Mouse (Mus musculus) ovary, adult 18-20 months (tissue): ENCODE data around the gene Lrmp.
"Not testable (repeated sequence)": the region's sequence is repeated elsewhere in the genome, so short reads cannot be mapped to it uniquely, and the experiment has no call there.

Source experiments
- DNase-seq: peaks from one replicate; pipeline ENCODE4 v3.0.0; 2022; ENCODE audit warnings: low spot score, mixed read lengths

Lrmp gene

DNA sequence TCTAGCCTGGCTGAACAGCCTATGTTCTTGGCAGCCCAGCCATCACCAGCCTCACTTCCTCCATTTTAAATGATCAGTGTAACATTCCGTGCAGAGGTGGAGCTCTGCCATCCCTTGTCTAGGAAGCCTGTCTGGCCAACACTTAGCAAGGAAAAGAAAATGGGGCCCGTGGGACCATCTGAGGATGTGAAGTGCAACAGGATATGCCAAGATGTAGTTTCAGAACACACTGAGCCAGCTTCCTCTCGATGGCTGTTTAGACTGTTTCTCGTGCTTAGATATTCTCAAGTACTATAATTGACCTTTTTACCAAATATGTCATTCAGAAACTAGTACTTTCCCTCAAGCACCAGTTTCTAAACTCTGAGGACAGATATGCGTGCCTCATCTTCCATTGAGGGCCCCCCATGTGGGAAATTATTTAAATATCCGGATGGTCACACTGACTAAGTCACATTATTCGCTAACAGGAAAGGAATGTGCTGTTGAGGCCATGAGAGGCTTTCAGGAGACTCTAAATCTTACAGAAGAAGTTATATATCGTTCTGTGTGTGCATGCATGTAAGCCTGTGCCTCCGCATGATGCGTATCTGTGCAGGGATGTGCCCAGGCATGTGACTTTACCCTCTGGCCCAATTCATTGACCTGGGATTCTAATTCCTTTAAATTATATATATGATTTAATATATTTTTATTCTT lies 11.1 kb upstream of the Lrmp start:
- no peak for DNase-seq

DNA sequence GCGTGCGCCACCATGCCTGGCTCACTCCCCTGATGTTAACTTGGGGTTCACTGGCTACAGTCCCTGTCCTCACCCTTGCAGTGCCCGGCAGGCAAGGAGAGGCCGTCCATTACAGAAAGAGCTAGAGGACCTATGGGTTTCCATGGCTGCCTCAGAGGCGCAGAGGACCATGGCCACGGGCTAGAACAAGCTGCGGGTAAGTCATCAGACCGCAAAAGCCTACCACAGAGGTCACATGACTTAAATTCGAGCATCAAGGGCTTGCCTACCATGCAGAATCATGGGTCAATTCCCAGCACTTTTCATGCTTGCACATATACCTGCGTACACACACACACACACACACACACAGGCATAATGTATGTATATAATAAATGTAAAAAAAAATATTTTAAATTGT lies 10.0 kb upstream of the Lrmp start:
- no peak for DNase-seq

DNA sequence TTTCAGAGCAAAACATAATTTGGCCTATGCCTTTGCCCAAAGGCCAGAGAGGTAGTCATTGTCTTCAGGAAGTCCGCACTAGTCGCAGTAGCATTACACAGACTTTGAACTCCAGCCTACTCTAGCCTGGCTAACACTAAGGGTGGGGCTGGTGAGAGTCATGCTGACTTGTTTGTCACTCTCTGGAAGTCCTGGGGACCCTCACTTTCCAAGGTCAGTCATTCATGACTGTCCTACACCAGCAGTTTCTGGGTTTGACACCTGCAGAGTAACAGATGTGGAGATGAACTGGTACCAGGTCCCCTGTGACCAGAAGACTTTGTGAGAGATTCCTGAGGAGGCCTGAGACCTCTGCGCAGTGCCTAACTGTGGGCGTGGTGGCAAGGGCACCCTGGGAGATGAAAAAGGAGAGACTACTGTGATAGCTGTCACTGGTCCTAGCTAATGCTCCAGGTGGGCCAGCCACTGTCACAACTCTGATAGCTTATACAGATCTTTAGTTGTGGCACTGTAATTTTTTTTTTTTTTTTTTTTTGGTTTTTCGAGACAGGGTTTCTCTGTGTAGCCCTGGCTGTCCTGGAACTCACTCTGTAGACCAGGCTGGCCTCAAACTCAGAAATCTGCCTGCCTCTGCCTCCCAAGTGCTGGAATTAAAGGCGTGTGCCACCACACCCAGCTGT lies 9.2 kb upstream of the Lrmp start:
- DNase-seq = no peak

DNA sequence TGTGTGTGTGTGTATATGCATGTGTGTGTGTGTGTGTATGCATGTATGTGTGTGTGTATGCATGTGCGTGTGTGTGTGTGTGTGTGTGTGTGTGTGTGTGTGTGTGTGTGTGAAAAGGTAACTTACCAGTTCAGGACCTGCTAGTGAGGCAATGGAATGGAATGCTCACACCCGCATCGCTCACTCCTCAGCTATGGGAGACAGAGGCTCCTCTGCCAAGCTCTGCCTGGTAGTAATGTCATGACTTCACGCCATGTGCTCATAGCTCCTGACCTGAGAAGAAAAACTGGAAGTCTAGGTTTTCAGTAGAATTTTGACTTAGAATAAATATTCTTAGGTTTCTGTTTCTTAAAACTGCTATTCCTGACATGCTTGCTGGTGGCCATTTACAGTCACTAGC lies 4.7 kb upstream of the Lrmp start:
- DNase-seq = no peak

DNA sequence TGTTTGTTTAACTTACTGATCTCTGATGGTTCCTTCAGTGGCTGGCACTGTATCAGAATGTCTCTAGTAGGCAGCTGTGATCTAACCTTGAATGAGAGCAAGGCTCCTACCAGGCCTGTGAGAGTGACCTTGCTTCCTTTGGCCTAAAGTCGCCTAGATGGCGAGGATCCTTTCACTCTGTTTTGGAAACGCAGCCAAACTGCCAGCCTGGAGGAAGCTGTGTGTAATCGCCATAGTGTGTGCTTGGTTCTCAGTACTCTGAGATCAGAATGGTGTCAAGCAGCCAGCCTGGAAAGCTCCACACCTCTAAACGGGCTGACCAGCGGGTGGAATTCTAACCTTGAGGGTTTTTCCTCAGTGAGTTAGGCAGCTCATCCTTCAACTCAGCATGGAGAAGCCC lies 2.6 kb upstream of the Lrmp start:
- peak; percentile 57 for DNase-seq

DNA sequence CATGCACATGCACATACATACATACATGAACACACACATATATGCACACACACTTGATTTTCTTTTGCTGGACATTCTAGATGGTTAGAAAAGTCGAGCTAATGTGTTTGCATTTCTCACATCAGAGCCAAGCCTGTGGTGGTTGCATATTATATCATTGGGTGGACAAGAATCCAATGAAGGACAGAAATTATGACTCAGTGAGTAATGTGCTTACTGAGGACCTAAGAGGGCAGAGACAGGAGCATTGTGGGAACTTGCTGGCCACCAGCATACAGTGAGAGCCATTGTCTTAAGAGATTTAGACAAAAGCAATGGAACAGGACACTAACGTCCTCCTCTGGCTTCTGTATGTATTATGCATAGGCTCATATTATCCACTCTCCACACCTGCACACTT lies 892 bp upstream of the Lrmp start:
- DNase-seq = no peak

DNA sequence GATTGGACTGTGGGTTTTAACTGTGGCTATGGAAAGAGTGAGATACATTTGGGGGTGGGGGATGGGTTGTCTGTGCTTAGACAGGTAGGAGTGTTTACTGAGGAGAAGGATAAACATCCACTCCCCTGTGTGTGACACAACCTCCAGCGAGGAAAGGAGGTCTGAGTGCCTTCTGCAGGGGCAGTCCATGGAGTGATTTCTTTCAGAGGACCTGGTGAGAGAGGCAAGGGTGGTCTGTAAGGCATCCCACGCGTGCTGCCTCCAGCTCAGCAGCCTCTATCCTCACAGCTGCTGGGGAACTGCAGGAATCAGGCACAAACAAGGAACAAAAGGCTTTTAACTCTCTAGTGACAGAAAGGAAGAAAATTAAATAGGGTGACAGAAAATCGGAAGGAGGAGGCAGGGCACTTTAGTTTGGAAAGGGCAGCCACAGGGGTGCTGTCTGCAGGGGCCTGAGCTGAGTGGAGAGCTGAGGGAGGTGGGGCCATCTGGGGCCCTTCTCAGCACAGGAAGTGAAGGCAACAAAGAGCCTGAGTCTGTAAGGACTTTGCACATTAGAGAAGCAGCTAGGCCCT lies 732 bp downstream of the Lrmp start:
- DNase-seq = no peak

DNA sequence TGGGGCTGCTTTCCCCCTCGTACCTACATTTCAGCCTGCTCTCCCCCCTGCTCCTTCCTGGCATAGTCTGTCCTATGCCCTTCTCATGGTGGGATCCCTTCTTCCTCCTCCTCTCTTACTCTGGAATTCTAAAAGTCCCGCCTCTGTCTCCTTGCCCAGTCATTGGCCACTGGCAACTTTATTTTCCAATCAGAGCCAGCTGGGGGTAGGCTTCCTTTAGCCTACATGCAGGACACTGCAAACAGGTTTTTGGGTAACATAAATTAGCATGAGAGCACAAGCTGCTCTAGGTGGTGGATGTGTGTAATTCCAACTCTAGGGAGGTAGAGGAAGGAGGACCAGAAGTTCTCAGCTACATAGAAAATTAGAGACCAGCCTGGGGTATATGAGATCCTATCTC lies 4.6 kb downstream of the Lrmp start:
- DNase-seq = no peak

DNA sequence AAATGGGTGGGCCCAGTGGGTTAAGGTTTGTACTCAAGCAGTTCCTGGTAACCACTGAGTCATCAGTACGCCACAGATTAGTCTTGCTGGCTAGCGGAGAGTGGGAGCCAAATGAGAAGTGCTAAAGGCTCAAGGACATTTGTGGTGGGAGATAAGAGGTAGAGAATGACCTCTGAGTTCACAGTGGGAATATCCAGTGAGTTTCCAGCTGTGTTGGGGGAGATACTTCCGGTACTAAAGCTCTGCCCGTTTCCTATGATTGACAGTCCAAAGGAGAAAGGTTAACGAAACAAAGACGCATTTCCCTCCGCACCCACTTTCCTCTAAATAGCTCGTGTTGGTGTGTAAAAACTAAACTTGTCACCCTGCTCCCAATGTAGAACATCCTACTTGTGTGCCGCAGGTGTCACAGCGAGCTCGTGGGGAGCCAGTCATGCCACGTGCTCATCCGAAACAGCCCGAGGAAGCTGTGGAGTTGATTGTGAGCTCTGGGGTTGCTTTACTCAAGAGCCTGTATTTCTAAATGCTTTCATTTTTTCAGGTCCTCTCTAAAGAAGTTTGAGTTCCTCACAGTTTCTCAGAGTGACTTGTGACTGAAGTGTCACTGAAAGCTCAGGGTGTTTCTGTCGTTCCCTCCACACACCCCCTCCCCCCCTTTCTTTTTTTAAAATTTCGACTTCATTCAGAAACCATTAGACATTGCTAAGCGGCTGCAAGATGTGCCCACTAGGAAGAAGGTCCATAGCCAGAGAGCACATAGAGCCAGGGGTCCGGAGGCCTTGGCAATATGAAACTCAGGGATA lies 5.5 kb downstream of the Lrmp start:
- peak; percentile 34 for DNase-seq

DNA sequence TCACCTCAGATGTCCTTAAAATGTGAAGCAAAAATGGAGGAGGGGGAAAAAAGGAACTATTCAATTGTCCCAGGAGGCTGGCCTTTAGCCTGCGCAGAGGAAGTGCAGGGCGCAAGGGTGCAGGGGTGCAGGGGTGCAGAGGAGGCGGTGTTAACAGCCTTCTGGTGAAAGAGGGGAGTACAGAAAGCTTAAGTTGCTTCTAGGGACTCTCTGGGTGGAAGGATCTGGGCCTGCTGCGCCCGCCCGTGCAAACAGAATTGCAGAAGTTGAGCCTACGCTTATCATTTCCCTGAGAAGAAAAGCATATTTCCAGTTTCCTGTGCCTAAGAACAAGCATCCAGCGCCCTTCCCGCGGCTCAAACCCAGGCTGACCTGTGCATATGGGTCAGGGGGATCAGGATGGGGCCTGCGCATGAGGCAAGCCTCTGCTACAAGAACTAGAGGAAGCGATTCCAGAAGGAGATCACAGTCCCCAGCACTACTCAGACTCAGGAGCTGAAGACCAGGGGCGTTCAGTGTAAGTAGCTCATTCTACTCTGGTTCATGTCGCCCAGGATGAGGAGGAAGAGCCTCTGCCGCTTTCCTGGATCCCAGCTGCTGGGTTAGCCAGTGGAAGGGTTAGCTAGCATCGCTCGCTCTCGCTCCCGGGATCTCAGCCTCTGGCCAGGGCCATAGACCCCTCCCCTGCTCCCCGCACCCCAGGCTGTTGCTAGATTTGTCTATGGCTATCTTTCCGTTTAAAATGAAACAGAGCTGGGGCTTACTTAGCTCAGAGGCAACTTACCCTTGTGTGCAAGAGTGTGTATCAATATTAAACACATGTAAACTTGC lies 6.4 kb downstream of the Lrmp start:
- DNase-seq = no peak

DNA sequence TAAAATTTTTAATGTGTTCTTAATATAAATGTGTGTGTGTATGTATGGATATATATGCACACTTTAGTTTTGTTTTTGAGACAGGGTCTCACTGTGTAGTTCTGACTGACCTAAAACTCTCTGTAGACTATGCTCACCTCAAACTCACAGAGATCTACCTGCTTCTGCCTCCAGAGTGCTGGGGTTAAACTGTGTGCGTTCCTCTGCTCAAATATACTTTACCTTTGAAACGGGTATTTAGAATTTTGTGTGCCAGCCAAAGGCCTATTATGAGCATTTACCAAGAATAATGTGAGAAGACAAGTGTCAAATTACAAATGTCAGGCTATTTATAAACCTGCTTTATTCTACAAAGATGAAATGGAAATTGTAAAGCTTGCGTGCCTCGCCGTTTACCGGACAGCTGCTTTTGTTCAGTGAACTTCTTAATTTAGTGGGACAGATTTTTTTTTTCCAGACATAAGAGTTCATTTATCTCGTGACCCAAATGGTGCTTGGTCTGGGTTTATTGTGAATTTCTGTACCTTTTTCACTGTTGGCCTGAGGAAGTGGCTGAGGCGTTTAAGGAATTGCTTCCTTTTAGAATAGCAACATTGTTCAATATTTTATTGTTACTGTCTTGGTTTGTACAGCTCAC lies 7.1 kb downstream of the Lrmp start:
- no peak for DNase-seq

DNA sequence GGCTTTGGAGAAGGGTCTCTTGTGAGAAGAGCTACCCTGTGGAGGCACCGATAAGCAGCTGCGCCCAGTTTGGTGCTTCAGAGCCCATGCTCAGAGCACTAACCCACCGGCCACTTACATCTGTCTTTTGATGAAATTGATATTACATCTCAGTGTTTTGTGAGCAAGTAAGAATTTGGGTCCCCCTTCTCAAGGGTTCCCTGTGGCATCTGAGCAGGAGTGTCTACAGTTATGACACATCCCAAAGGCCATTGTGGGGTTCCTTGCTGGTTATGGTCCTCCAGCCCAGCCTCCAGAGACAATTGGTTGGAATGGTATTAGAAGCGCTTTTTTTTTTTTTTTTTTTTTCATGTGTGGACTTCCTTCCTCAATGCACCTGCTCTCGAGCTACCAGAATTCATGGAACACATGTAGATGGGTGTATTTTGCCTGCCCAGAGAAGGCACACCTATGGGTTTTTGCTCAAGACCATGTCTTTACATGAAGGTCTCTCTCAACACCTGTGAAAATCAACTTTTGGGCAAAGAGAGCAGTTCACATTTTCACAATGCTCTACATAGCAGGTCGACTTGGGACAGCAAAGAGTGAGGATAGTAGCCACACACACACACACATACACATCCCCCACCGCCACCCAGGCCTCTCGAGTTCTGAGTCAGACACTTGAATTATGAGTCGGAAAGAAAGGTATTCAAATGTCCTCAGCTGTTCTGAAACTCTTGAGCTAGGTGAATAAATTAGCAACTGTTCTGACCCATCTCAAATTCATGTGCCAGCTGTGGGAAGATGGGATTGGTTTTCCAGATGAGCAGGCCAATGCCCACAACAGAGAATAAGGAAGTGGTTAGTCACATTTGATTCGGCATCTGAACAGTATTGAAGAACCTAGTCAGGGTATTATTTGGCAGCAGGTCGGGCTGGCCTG lies 7.9 kb downstream of the Lrmp start:
- no peak for DNase-seq

DNA sequence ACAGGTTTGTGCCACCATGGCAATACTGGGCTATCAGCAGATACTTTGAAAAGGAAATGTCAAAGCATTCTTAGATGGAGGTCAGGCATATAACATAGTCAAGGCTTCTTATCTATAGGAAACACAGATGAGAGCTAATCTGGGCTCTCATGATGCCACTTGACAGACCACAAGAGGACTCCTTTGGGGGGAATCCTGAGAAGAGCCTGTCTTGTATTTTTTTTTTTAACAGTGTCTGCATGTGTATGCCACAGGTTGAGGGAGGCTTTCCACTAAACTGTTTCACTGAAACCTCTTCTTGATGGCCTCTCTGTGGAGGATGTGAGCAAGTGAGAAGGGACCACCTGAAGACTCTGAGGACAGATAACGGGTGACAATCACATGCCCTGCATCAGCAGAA lies 9.2 kb downstream of the Lrmp start:
- DNase-seq = no peak

DNA sequence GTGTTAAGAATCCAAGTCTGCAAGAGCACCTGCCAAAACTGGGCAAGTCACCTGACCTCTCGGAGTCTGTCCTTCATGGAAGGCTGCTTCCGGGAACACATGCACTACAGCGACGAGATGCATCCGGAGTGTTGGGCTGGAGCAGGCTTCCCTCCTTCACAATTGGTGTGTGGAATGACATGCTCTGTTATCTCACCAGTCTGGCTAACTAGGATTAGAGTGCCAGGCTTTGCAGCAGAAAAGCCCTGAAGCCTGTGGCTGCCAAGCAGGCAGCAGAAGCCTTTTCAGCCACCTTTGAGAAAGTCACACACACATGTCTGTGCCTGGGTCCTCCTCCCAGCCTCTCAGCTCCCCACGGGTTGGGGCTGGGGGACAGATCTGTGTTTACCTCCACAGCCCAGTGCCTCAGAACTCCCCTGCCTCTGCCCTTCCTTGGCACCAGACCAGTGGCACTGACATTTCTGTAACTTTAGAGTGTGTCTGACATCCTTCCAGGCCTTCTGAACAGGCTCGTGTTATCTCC lies 10.2 kb downstream of the Lrmp start:
- DNase-seq = no peak

DNA sequence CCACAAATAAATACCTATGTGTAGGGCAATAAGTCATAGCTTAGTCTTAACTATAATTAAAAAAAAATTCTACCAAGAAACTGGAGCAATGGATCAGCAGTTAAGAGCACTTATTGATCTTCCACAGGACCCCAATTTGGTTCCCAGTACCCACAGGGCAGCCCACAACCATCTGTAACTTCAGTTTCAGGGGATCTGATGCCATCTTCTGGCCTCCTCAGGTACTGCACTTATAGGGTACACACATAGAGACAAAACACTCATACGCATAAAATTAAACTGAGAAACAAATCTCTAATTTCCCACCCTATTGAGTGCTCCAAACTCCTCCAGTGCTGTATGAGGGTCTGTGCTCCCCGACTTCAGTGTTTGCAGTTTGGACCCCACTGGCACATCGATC lies 12.2 kb downstream of the Lrmp start:
- DNase-seq = no peak

DNA sequence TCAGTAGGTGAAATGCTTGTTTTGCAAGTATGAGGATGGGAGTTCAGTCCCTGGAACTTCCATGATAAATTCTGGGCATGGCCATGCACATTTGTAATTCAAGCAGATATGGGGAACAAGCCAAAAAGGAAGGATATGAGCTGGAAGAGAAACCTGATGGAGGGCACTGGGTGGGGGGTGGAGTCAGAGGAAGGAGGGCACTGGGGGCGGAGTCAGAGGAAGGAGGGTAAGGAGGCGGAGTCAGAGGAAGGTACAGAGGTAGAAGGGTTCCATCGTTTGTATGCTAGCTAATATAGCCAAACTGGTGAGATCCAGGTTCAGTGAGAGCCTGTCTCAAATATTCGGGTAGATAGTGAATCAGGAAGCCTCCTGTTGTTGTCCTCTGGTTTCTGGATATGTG lies 14.1 kb downstream of the Lrmp start:
- no peak for DNase-seq

DNA sequence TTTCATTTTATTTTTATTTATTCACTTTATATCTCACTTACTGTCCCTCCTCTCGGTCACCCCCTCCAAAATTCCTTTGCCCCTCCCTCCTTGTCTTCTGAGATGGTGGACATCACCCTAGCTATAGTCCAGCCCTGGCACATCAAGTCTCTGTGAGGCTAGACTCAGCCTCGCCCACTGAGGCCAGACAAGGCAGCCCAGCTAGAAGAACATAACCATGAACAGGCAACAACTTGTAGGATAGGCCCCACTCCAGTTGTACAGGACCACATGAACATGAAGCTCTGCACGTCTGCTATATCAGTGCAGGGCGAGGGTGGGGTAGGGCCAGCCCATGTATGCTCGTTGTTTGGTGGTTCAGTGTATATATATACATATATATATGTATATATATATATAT lies 16.5 kb downstream of the Lrmp start:
- no peak for DNase-seq

DNA sequence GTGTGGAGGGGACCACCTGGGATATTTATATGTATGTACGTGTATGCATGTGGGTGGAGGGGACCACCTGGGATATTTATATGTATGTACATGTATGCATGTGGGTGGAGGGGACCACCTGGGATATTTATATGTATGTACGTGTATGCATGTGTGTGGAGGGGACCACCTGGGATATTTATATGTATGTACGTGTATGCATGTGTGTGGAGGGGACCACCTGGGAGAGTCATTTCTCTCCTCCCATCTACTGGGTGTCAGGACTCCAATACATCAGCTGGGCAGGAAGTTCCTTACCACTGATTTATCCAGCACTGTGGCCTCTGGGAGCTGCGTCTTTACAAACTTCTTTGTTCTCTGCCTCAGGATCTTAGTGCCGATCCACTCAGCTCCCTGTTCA lies 17.5 kb downstream of the Lrmp start:
- not testable (repeated sequence) for DNase-seq

DNA sequence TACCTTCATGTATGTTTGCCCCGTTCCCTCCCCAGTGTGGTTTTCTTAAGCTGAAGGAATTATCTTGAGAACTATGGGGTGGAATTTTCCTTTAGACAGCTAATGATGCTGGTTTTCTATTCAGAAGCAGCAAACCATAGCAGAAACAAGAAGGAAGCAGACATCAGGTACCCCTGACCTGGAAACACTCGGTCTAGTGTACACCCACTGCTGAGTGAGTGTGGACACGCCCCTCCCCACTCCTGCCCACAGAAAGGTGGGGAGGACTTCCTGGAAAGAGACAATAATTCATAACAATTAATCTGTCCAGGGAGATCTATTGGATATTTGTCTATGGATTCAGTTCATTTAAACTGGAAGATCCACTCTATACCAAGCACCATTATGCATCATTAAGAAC lies 19.8 kb downstream of the Lrmp start:
- DNase-seq = no peak

DNA sequence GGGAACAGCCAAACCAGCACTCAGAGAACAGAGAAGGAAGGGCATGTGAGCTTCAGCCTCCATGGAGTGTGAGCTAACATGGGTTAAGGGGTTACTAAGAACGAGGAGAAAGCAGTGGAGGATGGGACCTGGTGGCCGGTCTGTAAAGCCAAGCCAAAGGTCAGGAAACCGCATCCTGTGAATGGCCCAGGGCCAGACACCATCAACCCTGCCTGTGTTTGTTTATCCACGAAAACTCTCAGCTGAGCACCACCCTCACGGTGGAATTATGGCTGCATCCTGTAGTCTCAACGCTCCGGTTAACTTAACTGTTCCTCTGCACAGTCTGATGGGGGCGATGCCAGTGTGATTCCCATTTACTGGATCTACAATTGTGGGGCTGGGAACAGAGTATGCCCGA lies 20.4 kb downstream of the Lrmp start:
- DNase-seq = no peak
